Mouse (Mus musculus) hindbrain, postnatal 0 days (tissue): ENCODE data around the gene Rbm3. TPM values are rescaled to one million over a fixed set of nuclear protein-coding genes. Genes with fewer than 3 reads are reported as not detected.

Experiments
- ATAC-seq: fragments of 200-750 bp; cut with Nextera tagmentation; 2 replicates; pipeline ENCODE4 v1.8.0; 2017; ENCODE audit warnings: mild to moderate bottlenecking, moderate TSS enrichment, moderate library complexity
- DNase-seq: peaks from one replicate; pipeline ENCODE4 v3.0.0-alpha.2; 2015; ENCODE audit warnings: low spot score
- H3K27ac ChIP-seq: fragments of 300-500 bp; sonication (generic); 2 replicates; pipeline ENCODE4 v1.5.1; 2014; ENCODE audit warnings: mild to moderate bottlenecking
- H3K27me3 ChIP-seq: fragments of 300-500 bp; sonication (generic); 2 replicates; pipeline ENCODE4 v1.6.1; 2014; ENCODE audit warnings: low read length, mixed read lengths; ENCODE audit not compliant: insufficient read depth
- H3K36me3 ChIP-seq: fragments of 300-500 bp; sonication (generic); 2 replicates; pipeline ENCODE4 v1.6.1; 2014; ENCODE audit warnings: low read length, mixed read lengths; ENCODE audit not compliant: insufficient read depth
- H3K4me1 ChIP-seq: fragments of 300-500 bp; sonication (generic); 2 replicates; pipeline ENCODE4 v1.6.1; 2014; ENCODE audit warnings: antibody characterized with exemption, low read length, mixed read lengths; ENCODE audit not compliant: insufficient read depth
- H3K4me2 ChIP-seq: fragments of 300-500 bp; sonication (generic); 2 replicates; pipeline ENCODE4 v1.6.1; 2014; ENCODE audit warnings: low read depth, mild to moderate bottlenecking, low read length, moderate library complexity, mixed read lengths
- H3K4me3 ChIP-seq: fragments of 300-500 bp; sonication (generic); 2 replicates; pipeline ENCODE4 v1.5.1; 2014; ENCODE audit warnings: low read length
- H3K9ac ChIP-seq: fragments of 300-500 bp; sonication (generic); replicated peaks from 2 replicates; pipeline ENCODE4 v1.6.1; 2014; ENCODE audit warnings: mild to moderate bottlenecking, low read length, moderate library complexity, mixed read lengths
- H3K9me3 ChIP-seq: fragments of 300-500 bp; sonication (generic); 2 replicates; pipeline ENCODE4 v1.6.1; 2016; ENCODE audit warnings: low read length, mixed read lengths
- CTCF ChIP-seq: IDR thresholded peaks from 2 replicates; pipeline ENCODE4 v1.5.1; 2016; ENCODE audit warnings: antibody characterized with exemption, control low read depth, low read depth
- WGBS: fragments of 180-500 bp; shearing (Covaris S2); extraction: QIAGEN DNeasy Blood & Tissue Kit; methylation state at CpG from one replicate; pipeline ENCODE4 v1.1.7; 2014; 5-methylcytosine and 5-hydroxymethylcytosine counted together
- polyA plus RNA-seq: library from polyadenylated mRNA; unstranded; fragments of >200 nt; fragmentation: Nextera tagmentation; extraction: Ambion mirVana; gene quantifications from 2 replicates; pipeline ENCODE4 v1.2.1, GENCODE M21; 2015
- total RNA-seq: library from RNA; depleted of rRNA; stranded (reverse); fragments of >200 nt; gene quantifications from 2 replicates; pipeline ENCODE4 v1.2.3, GENCODE M21; 2014

The Rbm3 gene
- total and polyA plus RNA-seq, 2 experiments from 2014 or later = 321 to 496 TPM

DNA sequence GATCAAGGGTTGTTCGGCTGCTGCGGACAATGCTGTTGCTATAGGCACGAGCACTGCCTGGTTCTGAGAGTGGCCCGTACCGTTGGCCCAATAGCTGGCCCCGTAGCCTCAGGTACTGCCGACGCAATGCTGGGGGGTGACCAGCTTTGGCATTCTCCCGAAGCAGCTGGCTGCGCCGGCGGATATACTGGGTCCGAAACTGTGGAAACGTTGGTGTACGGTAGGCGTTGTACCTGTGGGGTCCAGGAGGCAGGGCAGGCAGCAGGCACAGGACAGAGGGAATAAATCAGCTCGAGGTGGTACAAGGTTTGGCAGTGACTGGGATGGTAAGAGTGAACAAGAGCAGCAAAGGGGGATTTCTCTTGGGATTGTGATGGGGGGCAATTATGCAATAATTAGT, 14.3 kb downstream of the Rbm3 start:
- Histone ChIP-seq H3K9ac (no peak overlapping the region), H3K9me3 (no peaks in the 10 kb centered on the region), H3K27ac (0 out of 2 replicates have a peak overlapping the region, but pooled peaks have one; percentile 94), H3K27me3 (no peaks in the 10 kb centered on the region), H3K4me2 (peak overlapping the region; percentile 55), H3K4me1 (no peaks in the 10 kb centered on the region), H3K36me3 (no peaks in the 10 kb centered on the region), H3K4me3 (peak overlapping the region; percentile 51)
- ATAC-seq (no peak), DNase-seq (no peak)
- TF ChIP-seq CTCF = no peak
- WGBS = 90% methylated on average over 17 of the region's 17 CpGs

DNA sequence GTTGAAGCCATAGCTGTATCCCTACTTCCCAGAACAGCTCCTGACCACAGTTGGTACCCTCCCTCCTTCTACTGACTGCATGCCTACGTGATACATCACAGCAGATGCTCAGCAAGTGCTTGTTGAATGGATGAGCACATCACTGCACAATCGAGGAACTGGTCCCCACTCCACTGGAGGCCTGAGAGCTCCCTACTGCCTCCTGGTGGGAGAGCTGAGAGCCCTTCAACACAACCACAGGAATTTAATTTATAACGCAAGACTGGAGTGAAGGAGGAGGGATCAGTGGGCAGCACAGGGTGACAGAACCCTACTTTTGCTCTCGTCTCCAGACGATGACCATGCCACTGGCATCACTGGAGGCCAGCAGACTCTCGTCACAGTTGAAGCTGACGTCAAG, 20.4 kb downstream of the Rbm3 start:
- no peak overlapping the region for H3K4me2 ChIP-seq
- DNase-seq (no peak), ATAC-seq (no peak)
- H3K27me3 ChIP-seq = no peaks in the 10 kb centered on the region
- TF ChIP-seq CTCF = 0 out of 2 replicates have a peak, but pooled peaks have one; percentile 20
- no peak overlapping the region for H3K9ac ChIP-seq
- H3K9me3 ChIP-seq = no peaks in the 10 kb centered on the region
- 0 out of 2 replicates have a peak, but pooled peaks cover 7% of the 10 kb centered on the region for H3K36me3 ChIP-seq
- no peak overlapping the region for H3K4me3 ChIP-seq
- H3K4me1 ChIP-seq = no peaks in the 10 kb centered on the region
- H3K27ac ChIP-seq = no peak overlapping the region
- 85% methylated on average over 7 of the region's 7 CpGs for WGBS

DNA sequence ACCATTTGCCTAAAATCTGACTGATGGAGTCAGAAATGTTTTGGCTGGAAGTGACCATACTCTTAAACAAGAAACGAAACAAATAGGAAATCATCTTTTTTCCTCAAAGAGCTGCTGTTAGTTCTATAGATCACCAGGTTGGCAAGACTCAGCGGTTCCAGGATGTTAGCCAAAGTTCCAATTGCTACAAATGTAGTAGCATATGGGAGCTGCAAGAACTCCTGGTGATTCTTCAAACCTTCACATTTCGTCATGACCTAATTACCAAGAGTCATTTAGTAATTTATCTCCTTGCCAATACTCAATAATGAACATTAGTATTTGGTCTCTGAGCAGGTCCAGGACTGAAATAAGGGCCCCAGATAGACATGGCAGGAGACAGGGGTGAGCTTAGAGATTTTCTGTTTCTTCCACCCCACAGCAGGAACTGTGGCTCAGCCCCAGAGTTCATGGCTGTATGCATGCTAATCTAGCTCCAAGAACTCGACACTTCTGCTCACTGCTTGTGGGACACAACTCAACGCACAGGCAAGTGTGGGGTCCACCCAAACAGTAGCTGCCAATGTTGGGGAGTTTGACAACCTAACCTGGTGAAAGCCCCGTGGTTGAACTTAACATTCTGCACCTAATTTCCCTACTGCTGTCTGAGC, 21.7 kb downstream of the Rbm3 start:
- Histone ChIP-seq H3K27me3 (no peaks in the 10 kb centered on the region), H3K4me2 (no peak overlapping the region), H3K4me1 (no peaks in the 10 kb centered on the region), H3K9ac (no peak overlapping the region), H3K9me3 (no peaks in the 10 kb centered on the region), H3K27ac (no peak overlapping the region), H3K4me3 (no peak overlapping the region), H3K36me3 (0 out of 2 replicates have a peak, but pooled peaks cover 7% of the 10 kb centered on the region)
- 81% methylated on average over 6 of the region's 6 CpGs for WGBS
- ATAC-seq (no peak), DNase-seq (no peak)
- no peak for TF ChIP-seq CTCF

DNA sequence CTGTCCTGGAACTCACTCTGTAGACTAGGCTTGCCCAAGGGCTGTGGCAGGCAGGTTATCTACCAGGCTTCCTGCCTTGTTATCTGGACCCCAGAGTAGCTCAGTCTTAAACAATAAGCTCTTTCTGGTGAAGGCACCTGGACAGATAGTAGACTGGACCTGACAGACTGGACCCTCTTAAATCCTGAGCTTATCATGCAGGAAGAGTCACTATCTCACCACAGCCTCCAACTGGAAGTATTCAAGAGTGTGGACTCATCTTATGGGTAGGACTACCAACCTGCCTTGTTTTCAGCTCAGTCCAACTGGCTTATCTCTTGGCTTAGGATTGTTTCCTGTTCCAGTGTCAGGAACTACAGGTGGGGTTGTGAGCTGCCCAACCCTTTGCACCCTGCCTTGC, 28.4 kb downstream of the Rbm3 start:
- H3K9ac ChIP-seq = no peak overlapping the region
- DNase-seq = no peak
- no peak for TF ChIP-seq CTCF
- ATAC-seq = no peak
- H3K27me3 ChIP-seq = no peaks in the 10 kb centered on the region
- no peak overlapping the region for H3K4me2 ChIP-seq
- no peaks in the 10 kb centered on the region for H3K9me3 ChIP-seq
- no peaks in the 10 kb centered on the region for H3K4me1 ChIP-seq
- no peaks in the 10 kb centered on the region for H3K36me3 ChIP-seq
- H3K27ac ChIP-seq = no peak overlapping the region
- no peak overlapping the region for H3K4me3 ChIP-seq

DNA sequence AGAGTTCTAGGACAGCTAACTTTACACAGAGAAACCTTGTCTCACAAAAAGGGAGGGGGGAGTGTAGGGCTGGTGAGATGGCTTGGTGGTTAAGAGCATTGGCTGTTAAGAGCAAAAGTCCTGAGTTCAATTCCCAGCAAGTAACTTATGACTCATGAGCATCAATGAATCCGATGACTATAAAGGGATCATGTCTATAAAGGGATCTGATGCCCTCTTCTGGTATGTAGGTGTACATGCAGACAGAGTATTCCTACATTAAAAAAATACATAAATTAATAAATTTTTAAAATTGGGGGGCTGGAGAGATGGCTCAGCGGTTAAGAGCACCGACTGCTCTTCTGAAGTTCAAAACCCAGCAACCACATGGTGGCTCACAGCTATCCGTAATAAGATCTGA, 30.4 kb downstream of the Rbm3 start:
- 73% methylated on average over 4 of the region's 4 CpGs for WGBS
- no peak overlapping the region for H3K9ac ChIP-seq
- DNase-seq (no peak), ATAC-seq (no peak)
- no peaks in the 10 kb centered on the region for H3K27me3 ChIP-seq
- H3K36me3 ChIP-seq = no peaks in the 10 kb centered on the region
- H3K4me2 ChIP-seq = no peak overlapping the region
- H3K9me3 ChIP-seq = no peaks in the 10 kb centered on the region
- no peak for TF ChIP-seq CTCF
- H3K27ac ChIP-seq = no peak overlapping the region
- no peaks in the 10 kb centered on the region for H3K4me1 ChIP-seq
- no peak overlapping the region for H3K4me3 ChIP-seq

DNA sequence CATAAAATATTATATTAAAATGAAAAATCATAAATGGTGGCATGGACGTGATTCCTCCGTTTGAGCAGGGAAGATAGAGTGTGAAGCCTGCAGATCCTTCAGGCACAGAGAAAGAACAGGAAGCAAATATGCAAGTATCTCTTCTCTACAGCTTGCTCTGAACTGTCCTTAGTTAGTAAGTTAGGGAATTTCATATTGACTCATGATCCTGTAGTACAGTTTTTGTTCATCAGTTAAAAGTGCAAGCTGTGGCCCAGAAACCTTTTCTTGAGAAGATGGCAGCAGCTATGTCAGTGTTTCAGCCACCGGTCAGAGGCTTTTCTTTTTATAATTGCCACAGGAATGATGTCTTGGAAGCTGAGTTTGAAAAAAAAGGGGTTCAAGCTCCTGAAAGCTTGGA, 40.7 kb downstream of the Rbm3 start:
- no peaks in the 10 kb centered on the region for H3K4me1 ChIP-seq
- H3K9me3 ChIP-seq = no peaks in the 10 kb centered on the region
- no peaks in the 10 kb centered on the region for H3K36me3 ChIP-seq
- H3K27ac ChIP-seq = no peak overlapping the region
- no peak overlapping the region for H3K4me2 ChIP-seq
- DNase-seq = no peak
- H3K4me3 ChIP-seq = no peak overlapping the region
- TF ChIP-seq CTCF = no peak
- 92% methylated on average over 3 of the region's 3 CpGs for WGBS
- ATAC-seq = no peak
- H3K27me3 ChIP-seq = no peaks in the 10 kb centered on the region
- no peak overlapping the region for H3K9ac ChIP-seq

DNA sequence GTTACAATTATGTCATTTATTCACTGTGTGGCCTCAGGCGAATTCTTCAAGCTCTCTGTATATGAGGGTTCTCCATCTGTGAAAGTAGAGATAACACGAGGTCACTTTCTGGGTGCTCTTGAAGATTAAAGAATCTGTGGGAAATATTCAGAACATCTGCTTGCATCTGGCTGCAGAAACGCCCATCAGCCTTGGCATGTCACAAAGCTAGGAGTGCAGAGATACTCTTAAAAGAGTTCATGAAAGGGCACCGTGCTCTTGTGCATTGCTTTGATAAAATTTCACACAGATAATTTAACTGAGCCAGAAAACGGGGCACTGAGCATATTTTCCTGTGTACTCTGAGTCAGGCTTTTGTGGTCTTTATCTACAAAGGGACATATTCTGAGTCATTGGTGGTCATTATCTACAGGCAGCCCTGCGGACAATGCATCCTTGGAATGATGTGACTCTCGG, 43.4 kb downstream of the Rbm3 start:
- no peak for ATAC-seq
- no peak for TF ChIP-seq CTCF

More for the DNA sequence above, 43.4 kb downstream of the Rbm3 start:
- Histone ChIP-seq H3K27me3 (no peaks in the 10 kb centered on the region), H3K4me2 (no peak overlapping the region), H3K4me1 (no peaks in the 10 kb centered on the region), H3K9ac (no peak overlapping the region), H3K36me3 (no peaks in the 10 kb centered on the region), H3K9me3 (no peaks in the 10 kb centered on the region), H3K27ac (no peak overlapping the region), H3K4me3 (no peak overlapping the region)
- DNase-seq = no peak
- WGBS = 68% methylated on average over 7 of the region's 7 CpGs
